Mouse (Mus musculus): ENCODE results near the gene Slc37a4. TPM values are rescaled to one million over a fixed set of nuclear protein-coding genes. Genes with fewer than 3 reads are reported as not detected.

Slc37a4 gene
- total and polyA plus RNA-seq, 3 experiments = 11.7 to 38.7 (median 25.5) TPM

DNA sequence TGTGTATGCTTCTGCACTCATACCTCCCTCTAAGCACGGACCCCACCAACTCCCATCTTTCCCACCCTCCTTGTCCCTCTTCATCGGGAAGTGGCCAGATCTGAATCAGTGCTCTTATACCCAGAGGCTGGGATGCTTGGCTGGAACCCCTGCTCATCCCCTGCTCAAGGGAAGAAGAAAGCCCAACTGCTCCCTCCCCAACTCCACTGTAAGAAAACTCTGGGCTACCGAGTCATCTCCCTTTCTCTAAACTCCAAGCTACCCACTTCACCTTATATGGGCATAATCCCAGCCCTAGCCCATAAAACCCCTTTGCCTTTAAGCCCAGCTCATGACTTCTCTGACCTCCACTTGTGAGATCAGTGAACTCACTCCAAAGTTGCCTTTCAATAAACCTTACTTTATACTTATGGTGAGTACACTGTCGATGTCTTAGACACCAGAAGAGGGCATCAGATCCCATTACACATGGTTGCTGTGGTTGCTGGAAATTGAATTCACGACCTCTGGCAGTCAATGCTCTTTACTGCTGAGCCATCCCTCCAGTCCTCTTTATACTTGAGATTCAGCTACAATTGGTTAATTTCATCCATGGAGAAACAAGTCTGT is 36.0 kb downstream of the Slc37a4 start:
- Histone ChIP-seq H3K79me2 (replicated peaks; ENCODE audit: control insufficient read depth, extremely low read depth, insufficient read depth, poor library complexity, severe bottlenecking) (no peaks in the 10 kb centered on the region), H3K9me3 (replicated peaks; ENCODE audit: low read length) (no peaks in the 10 kb centered on the region), H3K27me3 (replicated peaks) (no peaks in the 10 kb centered on the region), H3K4me2 (ENCODE audit: insufficient read depth, low read depth, poor library complexity, severe bottlenecking) (no peak overlapping the region), H3K4me3 (replicated peaks in 1 of 3; ENCODE audit: low read depth in 2 of 3, low read length in 2 of 3, poor library complexity in 1 of 3) (no peak overlapping the region), H3K4me1 (ENCODE audit: control insufficient read depth in 1 of 2, insufficient read depth in 2 of 2) (peaks cover 8 to 32% of the 10 kb centered on the region in 2 experiments; a peak in 3 of 4 replicates), H3K36me3 (replicated peaks in 1 of 2; ENCODE audit: control insufficient read depth in 1 of 2, insufficient read depth in 1 of 2, low read length in 1 of 2) (peaks cover 0 to 29% of the 10 kb centered on the region in 2 experiments), H3K27ac (ENCODE audit: insufficient read depth, low read depth) (no peak overlapping the region), H3K9ac (ENCODE audit: insufficient read depth, low read depth) (no peak overlapping the region)
- no peak for TF ChIP-seq IRF4 (IDR thresholded peaks at IDR 0.05; ENCODE audit: low read depth, low read length)
- TF ChIP-seq ZMIZ1 (IDR thresholded peaks at IDR 0.05; ENCODE audit: low read depth, low read length) = peak; percentile 79
- TF ChIP-seq RAD21 (IDR thresholded peaks at IDR 0.05; ENCODE audit: low read depth, low read length) = peak; percentile 18
- 0 out of 2 replicates have a peak, but pooled peaks have one; percentile 24 for TF ChIP-seq MYC (IDR thresholded peaks at IDR 0.05; ENCODE audit: low read depth, low read length)
- 0 out of 2 replicates have a peak, but pooled peaks have one; percentile 31 for TF ChIP-seq TBP (conservative IDR thresholded peaks at IDR 0.05; ENCODE audit: low read depth, low read length)
- TF ChIP-seq JUND (conservative IDR thresholded peaks at IDR 0.05; ENCODE audit: low read depth, low read length) = no peak
- TF ChIP-seq CTCF (conservative IDR thresholded peaks at IDR 0.05 in 1 of 2, IDR thresholded peaks at IDR 0.05 in 1 of 2; ENCODE audit: low read depth in 2 of 2, low read length in 2 of 2) = peak in 1 of 2 experiments; percentile 51; a peak in 2 of 4 replicates
- TF ChIP-seq USF1 (IDR thresholded peaks at IDR 0.05; ENCODE audit: low read depth, low read length) = no peak
- in situ Hi-C loops (cut with MboI; ENCODE audit: low pct_ligation_motif_present, low pct_unique_long_range_greater_than_20kb, low sequenced_read_pairs) = no loop called here
- dilution Hi-C loops (cut with MboI; ENCODE audit: extremely low pct_ligation_motif_present, extremely low pct_unique_long_range_greater_than_20kb, low sequenced_read_pairs) = no loop called here
- no peak for DNase-seq (ENCODE audit: extremely low read depth)

DNA sequence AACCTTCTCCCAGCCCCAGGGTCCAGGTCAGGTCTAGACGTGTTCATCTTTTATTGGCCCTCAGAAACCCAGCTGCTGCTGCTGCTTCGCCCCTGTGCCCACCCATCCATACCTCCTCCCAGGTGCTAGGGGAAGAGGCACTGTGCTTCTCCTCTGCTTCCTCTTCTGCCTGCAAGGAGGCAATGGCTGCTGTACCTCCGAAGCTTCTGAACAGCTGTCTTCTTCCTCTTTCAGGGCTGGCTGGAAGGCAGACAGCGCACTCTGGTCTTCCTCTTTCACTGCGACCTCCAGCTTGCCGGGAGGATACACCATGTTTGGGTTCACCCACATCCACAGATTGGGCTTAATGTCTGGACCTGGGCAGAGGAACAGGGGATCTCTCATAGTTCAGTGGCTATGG is 39.1 kb downstream of the Slc37a4 start:
- peak; percentile 56 for DNase-seq (ENCODE audit: extremely low read depth)
- in situ Hi-C loops (cut with MboI; ENCODE audit: low pct_ligation_motif_present, low pct_unique_long_range_greater_than_20kb, low sequenced_read_pairs) = no loop called here
- no peak overlapping the region for H3K9ac ChIP-seq (ENCODE audit: insufficient read depth, low read depth)

More for the DNA sequence above, 39.1 kb downstream of the Slc37a4 start:
- H3K4me2 ChIP-seq (ENCODE audit: insufficient read depth, low read depth, poor library complexity, severe bottlenecking) = peak overlapping the region; percentile 29; the same call in 1 of the 2 replicates
- peak overlapping the region; percentile 1 to 46 (median 15) for H3K4me3 ChIP-seq (replicated peaks in 1 of 3; ENCODE audit: low read depth in 2 of 3, low read length in 2 of 3, poor library complexity in 1 of 3)
- no peaks in the 10 kb centered on the region for H3K9me3 ChIP-seq (replicated peaks; ENCODE audit: low read length)
- TF ChIP-seq CHD2 (IDR thresholded peaks at IDR 0.05; ENCODE audit: low read length) (0 out of 2 replicates have a peak, but pooled peaks have one; percentile 26), HCFC1 (IDR thresholded peaks at IDR 0.05; ENCODE audit: low read depth, low read length) (0 out of 2 replicates have a peak, but pooled peaks have one; percentile 10), USF2 (conservative IDR thresholded peaks at IDR 0.05; ENCODE audit: low read depth, low read length) (no peak), PAX5 (IDR thresholded peaks at IDR 0.05; ENCODE audit: low read length) (no peak), IRF4 (IDR thresholded peaks at IDR 0.05; ENCODE audit: low read depth, low read length) (peak; percentile 20; the same call in 1 of the 2 replicates), POLR2A (IDR thresholded peaks at IDR 0.05; ENCODE audit: low read depth, low read length) (peak; percentile 37; the same call in 1 of the 2 replicates), EP300 (IDR thresholded peaks at IDR 0.05; ENCODE audit: low read length) (peak; percentile 32; the same call in 1 of the 2 replicates), SIN3A (IDR thresholded peaks at IDR 0.05; ENCODE audit: low read length) (peak; percentile 35; the same call in 1 of the 2 replicates), KAT2A (IDR thresholded peaks at IDR 0.05; ENCODE audit: insufficient replicate concordance, low read length) (no peak), MEF2A (IDR thresholded peaks at IDR 0.05; ENCODE audit: borderline replicate concordance, low read depth, low read length) (no peak), ELF1 (IDR thresholded peaks at IDR 0.05; ENCODE audit: low read depth, low read length) (peak; percentile 41; the same call in 1 of the 2 replicates), E2F4 (IDR thresholded peaks at IDR 0.05; ENCODE audit: insufficient replicate concordance, low read depth, low read length) (no peak), MAX (IDR thresholded peaks at IDR 0.05; ENCODE audit: low read length) (0 out of 2 replicates have a peak, but pooled peaks have one; percentile 14), NRF1 (IDR thresholded peaks at IDR 0.05; ENCODE audit: low read depth, low read length) (0 out of 2 replicates have a peak, but pooled peaks have one; percentile 8), TCF12 (IDR thresholded peaks at IDR 0.05; ENCODE audit: low read depth, low read length) (peak; percentile 35; the same call in 1 of the 2 replicates), ZC3H11A (IDR thresholded peaks at IDR 0.05; ENCODE audit: low read depth, low read length) (no peak)
- H3K36me3 ChIP-seq (replicated peaks in 1 of 2; ENCODE audit: control insufficient read depth in 1 of 2, insufficient read depth in 1 of 2, low read length in 1 of 2) = peaks cover 0 to 13% of the 10 kb centered on the region in 2 experiments
- H3K79me2 ChIP-seq (replicated peaks; ENCODE audit: control insufficient read depth, extremely low read depth, insufficient read depth, poor library complexity, severe bottlenecking) = no peaks in the 10 kb centered on the region
- H3K27me3 ChIP-seq (replicated peaks) = no peaks in the 10 kb centered on the region
- H3K4me1 ChIP-seq (ENCODE audit: control insufficient read depth in 1 of 2, insufficient read depth in 2 of 2) = peaks cover 8 to 32% of the 10 kb centered on the region in 2 experiments; a peak in 3 of 4 replicates
- H3K27ac ChIP-seq (ENCODE audit: insufficient read depth, low read depth) = no peak overlapping the region
- dilution Hi-C loops (cut with MboI; ENCODE audit: extremely low pct_ligation_motif_present, extremely low pct_unique_long_range_greater_than_20kb, low sequenced_read_pairs) = no loop called here
